Comparison of ENCODE assay signal across 13 mouse cellular contexts in the genomic region with DNA sequence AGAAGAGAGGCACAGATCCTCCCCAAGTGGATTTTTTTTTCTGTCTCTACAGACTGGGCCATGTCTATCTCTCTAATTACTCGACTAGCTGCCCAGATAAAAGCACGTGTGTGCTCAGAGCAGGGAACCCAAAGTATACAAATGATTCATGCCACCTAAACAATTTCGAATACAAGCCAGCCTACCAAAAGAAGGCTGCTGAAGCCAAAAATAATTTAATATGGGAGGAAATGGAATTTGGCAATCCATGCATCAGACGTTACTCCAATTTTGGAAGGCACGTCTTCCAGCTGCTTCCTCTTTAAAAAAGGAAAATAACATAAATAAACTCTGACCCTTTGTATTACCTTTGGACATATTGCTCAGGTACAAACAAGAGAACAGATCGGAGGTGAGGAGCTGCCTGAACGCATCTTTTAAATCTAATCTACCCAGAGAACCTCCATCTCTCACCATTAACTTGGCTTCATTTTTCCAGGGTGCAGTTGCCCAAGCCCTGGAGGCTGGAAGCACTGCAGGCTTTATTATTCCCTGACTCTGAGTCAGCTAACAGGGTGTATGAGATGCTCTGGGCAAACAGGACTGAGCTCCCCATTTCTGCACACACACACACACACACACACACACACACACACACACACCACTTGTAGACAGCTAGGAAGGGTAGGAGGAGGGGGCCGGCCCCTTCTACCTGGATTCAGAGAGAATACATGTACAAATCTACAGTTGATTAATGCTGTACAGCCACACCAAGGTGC.
DNase-seq lines count a peak whose midpoint lies in the region; ATAC-seq and TF ChIP-seq lines count a peak whose summit lies in the region.
"Had no signal": no experiment of that assay in that cellular context is flagged by ENCODE, and none has a peak within 500 bp of the region (broad histone marks: within the 10 kb centered on the region; RNA-seq: fewer than 3 reads in every experiment).

No protein-coding gene starts in this region.

- H3K9ac ChIP-seq in kidney, embryonic 16.5 days (replicated peaks; ENCODE audit: low read length) = peak overlapping the region; percentile 41
- no peak overlapping the region for H3K9ac ChIP-seq in limb, embryonic 14.5 days (ENCODE audit: low read depth, low read length, severe bottlenecking)

- TF ChIP-seq CTCF in gastrocnemius, adult 2 months (IDR thresholded peaks at IDR 0.05) = no peak

- intact Hi-C loops in gastrocnemius, adult 2 months (cut with DNase I) = no loop called here

- peaks cover 11% of the 10 kb centered on the region for H3K4me1 ChIP-seq in kidney, embryonic 16.5 days (ENCODE audit: insufficient read depth, low read length)
- peaks cover 11% of the 10 kb centered on the region for H3K4me1 ChIP-seq in limb, embryonic 14.5 days (ENCODE audit: control insufficient read depth, insufficient read depth, low read length)

- 0 out of 2 replicates have a peak overlapping the region, but pooled peaks have one; percentile 24 for H3K27ac ChIP-seq in gastrocnemius, adult 2 months
- peak overlapping the region; percentile 52; the same call in 1 of the 2 replicates for H3K27ac ChIP-seq in kidney, embryonic 16.5 days (ENCODE audit: low read length)
- no peak overlapping the region for H3K27ac ChIP-seq in limb, embryonic 14.5 days (replicated peaks; ENCODE audit: low read depth, low read length)
- H3K27ac ChIP-seq: embryonic facial prominence, embryonic 12.5 days had no signal

- 40% methylated on average over 8 of the region's 8 CpGs for WGBS in kidney, embryonic 16.5 days
- WGBS in limb, embryonic 14.5 days = 48% methylated on average over 8 of the region's 8 CpGs

- H3K4me2 ChIP-seq in kidney, embryonic 16.5 days (replicated peaks; ENCODE audit: low read depth, low read length) = peak overlapping the region; percentile 56
- peak overlapping the region; percentile 1; the same call in 1 of the 2 replicates for H3K4me2 ChIP-seq in limb, embryonic 14.5 days (replicated peaks; ENCODE audit: low read depth, low read length, severe bottlenecking)

- peak overlapping the region; percentile 72 for H3K4me3 ChIP-seq in gastrocnemius, adult 2 months
- peak overlapping the region; percentile 51 for H3K4me3 ChIP-seq in kidney, embryonic 16.5 days (ENCODE audit: low read length)
- no peak overlapping the region for H3K4me3 ChIP-seq in limb, embryonic 14.5 days (replicated peaks; ENCODE audit: low read length)

- no peak for TF ChIP-seq POLR2A in limb, embryonic 14.5 days (IDR thresholded peaks at IDR 0.05; ENCODE audit: borderline replicate concordance, extremely low read depth, insufficient read depth, insufficient read length)

- DNase-seq in gastrocnemius, adult 2 months = no peak
- no peak for DNase-seq in gastrocnemius, postnatal 10 days
- no peak for DNase-seq in kidney, postnatal 10 days
- DNase-seq in 3T3-L1 (ENCODE audit: low read depth, low spot score) = peak; percentile 49
- no peak for DNase-seq in limb, embryonic 14.5 days (ENCODE audit: low spot score)
- DNase-seq in adrenal gland, adult (ENCODE audit: inconsistent age in 2 of 2, low spot score in 1 of 2) = no peak
- DNase-seq: adrenal gland, adult 8-10 months; cerebellum, adult 2 months; spleen, adult 18-20 months; thymus, postnatal 36 days had no signal

- H3K9me3 ChIP-seq in kidney, embryonic 16.5 days (ENCODE audit: low read length) = no peaks in the 10 kb centered on the region
- no peaks in the 10 kb centered on the region for H3K9me3 ChIP-seq in limb, embryonic 14.5 days (ENCODE audit: control insufficient read depth, low read length)
- H3K9me3 ChIP-seq: embryonic facial prominence, embryonic 12.5 days had no signal

- H3K36me3 ChIP-seq in kidney, embryonic 16.5 days (ENCODE audit: insufficient read depth, low read length) = no peaks in the 10 kb centered on the region
- no peaks in the 10 kb centered on the region for H3K36me3 ChIP-seq in limb, embryonic 14.5 days (ENCODE audit: control insufficient read depth, insufficient read depth, low read length)
- H3K36me3 ChIP-seq: embryonic facial prominence, embryonic 12.5 days had no signal

- H3K27me3 ChIP-seq in kidney, embryonic 16.5 days (ENCODE audit: insufficient read depth, low read length) = no peaks in the 10 kb centered on the region
- no peaks in the 10 kb centered on the region for H3K27me3 ChIP-seq in limb, embryonic 14.5 days (ENCODE audit: control insufficient read depth, insufficient read depth, low read length)
- H3K27me3 ChIP-seq: embryonic facial prominence, embryonic 12.5 days had no signal

- no peak for ATAC-seq in kidney, embryonic 16.5 days (ENCODE audit: low FRiP score, low TSS enrichment)
- no peak for ATAC-seq in limb, embryonic 14.5 days (ENCODE audit: low FRiP score, low read depth)
- ATAC-seq in megakaryocyte-erythroid progenitor cell, adult 5-6 weeks (replicated peaks; ENCODE audit: low FRiP score, low TSS enrichment, poor library complexity, severe bottlenecking) = no peak
